11 mouse cellular contexts compared by ENCODE assay signal in genomic region chr11:119515823-119516676, GRCm38 (mm10). TPM values are rescaled to one million over a fixed set of nuclear protein-coding genes. Genes with fewer than 3 reads are reported as not detected.
A peak's percentile ranks its signal among the peaks of the same experiment; 100 is the strongest.
DNase-seq lines count a peak whose midpoint lies in the region; ATAC-seq and TF ChIP-seq lines count a peak whose summit lies in the region.
"Had no signal": no experiment of that assay in that cellular context is flagged by ENCODE, and none has a peak within 500 bp of the region (broad histone marks: within the 10 kb centered on the region; RNA-seq: fewer than 3 reads in every experiment).

No protein-coding gene starts in this region.

- 49% methylated on average over 16 of the region's 16 CpGs for WGBS in hindbrain, embryonic 13.5 days
- WGBS in midbrain, embryonic 13.5 days: 60% methylated on average over 16 of the region's 16 CpGs
- WGBS in liver, embryonic 12.5 days (ENCODE audit: insufficient replicate concordance): 56% methylated on average over 16 of the region's 16 CpGs

- H3K9ac ChIP-seq in ES-E14 (ENCODE audit: insufficient read depth, low read depth, low read length, poor library complexity, severe bottlenecking): no peak overlapping the region
- H3K9ac ChIP-seq in hindbrain, embryonic 13.5 days: peak overlapping the region; percentile 49; the same call in 1 of the 2 replicates
- no peak overlapping the region for H3K9ac ChIP-seq in midbrain, embryonic 13.5 days (replicated peaks)
- H3K9ac ChIP-seq in liver, embryonic 12.5 days: no peak overlapping the region
- H3K9ac ChIP-seq: lung, embryonic 15.5 days had no signal

- H3K9me3 ChIP-seq in ES-E14 (ENCODE audit: control insufficient read depth, insufficient read depth, low read depth, low read length): no peaks in the 10 kb centered on the region
- H3K9me3 ChIP-seq in hindbrain, embryonic 13.5 days: no peaks in the 10 kb centered on the region
- no peaks in the 10 kb centered on the region for H3K9me3 ChIP-seq in midbrain, embryonic 13.5 days
- H3K9me3 ChIP-seq in liver, embryonic 12.5 days (replicated peaks): no peaks in the 10 kb centered on the region
- H3K9me3 ChIP-seq: lung, embryonic 15.5 days had no signal

- DNase-seq in ES-E14 (ENCODE audit: low read depth, low spot score): no peak
- no peak for DNase-seq in thymus, postnatal 36 days
- no peak for DNase-seq in thymus, adult 18-20 months
- DNase-seq: kidney, adult 18-20 months; thymus, adult 2 months had no signal

- ATAC-seq in hindbrain, embryonic 13.5 days (ENCODE audit: low FRiP score): peak; percentile 6; the same call in 1 of the 2 replicates
- ATAC-seq in midbrain, embryonic 13.5 days: no peak
- no peak for ATAC-seq in liver, embryonic 12.5 days
- ATAC-seq in activated CD4-positive, CD25-positive, alpha-beta regulatory T cell, adult 4 months: no peak

- no peak for TF ChIP-seq CTCF in cortical plate, adult 2 months (IDR thresholded peaks at IDR 0.05; ENCODE audit: extremely low read depth, insufficient read depth, low read length)

- TF ChIP-seq POLR2A in cortical plate, adult 2 months (IDR thresholded peaks at IDR 0.05; ENCODE audit: extremely low read depth, insufficient read depth, low read length): no peak

- H3K27me3 ChIP-seq in hindbrain, embryonic 13.5 days: no peaks in the 10 kb centered on the region
- H3K27me3 ChIP-seq in midbrain, embryonic 13.5 days: no peaks in the 10 kb centered on the region
- peaks cover 80% of the 10 kb centered on the region for H3K27me3 ChIP-seq in liver, embryonic 12.5 days (replicated peaks)

- H3K4me3 ChIP-seq in ES-E14 (ENCODE audit: insufficient read depth in 1 of 2, low read depth in 1 of 2, low read length in 2 of 2, poor library complexity in 1 of 2, severe bottlenecking in 1 of 2): peak overlapping the region; percentile 6 to 44; a peak in 2 of 4 replicates
- H3K4me3 ChIP-seq in cortical plate, adult 2 months (ENCODE audit: insufficient read depth, low read length): no peak overlapping the region
- no peak overlapping the region for H3K4me3 ChIP-seq in hindbrain, embryonic 13.5 days
- no peak overlapping the region for H3K4me3 ChIP-seq in midbrain, embryonic 13.5 days (replicated peaks)
- no peak overlapping the region for H3K4me3 ChIP-seq in liver, embryonic 12.5 days

- in situ Hi-C loops in ES-E14 (cut with MboI; ENCODE audit: low sequenced_read_pairs in 2 of 2, unreplicated experiment in 2 of 2): loop anchor here in 1 of 2 experiments (25.0 kb wide), 1 partner anchor 396 kb away; the partner anchor contains the start of gene Chmp6

- no peak overlapping the region; the same call in 1 of the 2 replicates for H3K4me2 ChIP-seq in hindbrain, embryonic 13.5 days
- H3K4me2 ChIP-seq in midbrain, embryonic 13.5 days (replicated peaks): peak overlapping the region; percentile 40; the same call in 1 of the 2 replicates
- H3K4me2 ChIP-seq in liver, embryonic 12.5 days: no peak overlapping the region

- no peaks in the 10 kb centered on the region for H3K36me3 ChIP-seq in ES-E14 (ENCODE audit: control insufficient read depth, insufficient read depth, low read length, poor library complexity, severe bottlenecking)
- no peaks in the 10 kb centered on the region for H3K36me3 ChIP-seq in hindbrain, embryonic 13.5 days
- no peaks in the 10 kb centered on the region for H3K36me3 ChIP-seq in midbrain, embryonic 13.5 days
- H3K36me3 ChIP-seq in liver, embryonic 12.5 days: no peaks in the 10 kb centered on the region
- H3K36me3 ChIP-seq: lung, embryonic 15.5 days had no signal

- peaks cover 2 to 5% of the 10 kb centered on the region in 2 experiments; a peak in 2 of 4 replicates for H3K4me1 ChIP-seq in ES-E14 (ENCODE audit: control insufficient read depth in 2 of 2, insufficient read depth in 2 of 2, low read length in 2 of 2, poor library complexity in 1 of 2)
- H3K4me1 ChIP-seq in cortical plate, adult 2 months (ENCODE audit: control insufficient read depth, insufficient read depth, low read length): peaks cover 18% of the 10 kb centered on the region
- peaks cover 55% of the 10 kb centered on the region for H3K4me1 ChIP-seq in hindbrain, embryonic 13.5 days (replicated peaks)
- H3K4me1 ChIP-seq in midbrain, embryonic 13.5 days (replicated peaks): peaks cover 54% of the 10 kb centered on the region
- H3K4me1 ChIP-seq in liver, embryonic 12.5 days: 0 out of 2 replicates have a peak, but pooled peaks cover 3% of the 10 kb centered on the region

- no peak overlapping the region for H3K27ac ChIP-seq in ES-E14 (ENCODE audit: insufficient read depth, low read depth, low read length, poor library complexity, severe bottlenecking)
- peak overlapping the region; percentile 83 for H3K27ac ChIP-seq in cortical plate, adult 2 months (ENCODE audit: insufficient read depth, low read length)
- H3K27ac ChIP-seq in hindbrain, embryonic 13.5 days: peak overlapping the region; percentile 92
- peak overlapping the region; percentile 87 for H3K27ac ChIP-seq in midbrain, embryonic 13.5 days
- H3K27ac ChIP-seq in liver, embryonic 12.5 days: no peak overlapping the region
- H3K27ac ChIP-seq: lung, embryonic 15.5 days had no signal

TF ChIP-seq in ES-E14, 5 proteins besides CTCF, POLR2A, EP300 and RAD21:
- no peak for TF ChIP-seq HCFC1 (IDR thresholded peaks at IDR 0.05; ENCODE audit: borderline replicate concordance, insufficient read depth, low read length)
- no peak for TF ChIP-seq MAFK (IDR thresholded peaks at IDR 0.05; ENCODE audit: insufficient read depth, low read depth, low read length)
- no peak for TF ChIP-seq ZNF384 (IDR thresholded peaks at IDR 0.05; ENCODE audit: low read depth, low read length)
- no peak for TF ChIP-seq CHD2 (IDR thresholded peaks at IDR 0.05; ENCODE audit: low read depth, low read length)
- TF ChIP-seq ZC3H11A (IDR thresholded peaks at IDR 0.05; ENCODE audit: borderline replicate concordance, low read depth, low read length): no peak
TF ChIP-seq in ES-E14: peak in this region for 0.

RNA-seq across cellular contexts. Expression of gene Endov, which starts 24.9 kb away (rescaled TPM):
- total RNA-seq in ES-E14 (2012; rRNA removed): 10.0 and 13.5 TPM in 2 replicates
- 21.1 and 24.4 TPM in 2 replicates for polyA plus RNA-seq in cortical plate, adult 2 months (2012; rRNA removed)
- polyA plus RNA-seq in hindbrain, embryonic 13.5 days (2015; fragmentation: Nextera tagmentation; extraction: Ambion mirVana): 15.5 and 20.9 TPM in 2 replicates
- 22.8 and 22.9 TPM in 2 replicates for polyA plus RNA-seq in midbrain, embryonic 13.5 days (2015; fragmentation: Nextera tagmentation; extraction: Ambion mirVana)
- polyA plus RNA-seq in liver, embryonic 12.5 days (2016; fragmentation: Nextera tagmentation; extraction: Ambion mirVana): 7.9 and 10.5 TPM in 2 replicates
- polyA plus RNA-seq in activated CD4-positive, CD25-positive, alpha-beta regulatory T cell, adult 4 months (2017; shearing (Covaris generic)): 10 to 100 TPM; 11.9 to 15.2 TPM

RNA-seq across cellular contexts. Expression of gene Nptx1, which starts 31.5 kb away (rescaled TPM):
- total RNA-seq in ES-E14 (2012; rRNA removed): 0.79 and 0.80 TPM in 2 replicates
- 118 and 134 TPM in 2 replicates for polyA plus RNA-seq in cortical plate, adult 2 months (2012; rRNA removed)
- 12.6 and 15.2 TPM in 2 replicates for polyA plus RNA-seq in hindbrain, embryonic 13.5 days (2015; fragmentation: Nextera tagmentation; extraction: Ambion mirVana)
- 7.3 and 8.6 TPM in 2 replicates for polyA plus RNA-seq in midbrain, embryonic 13.5 days (2015; fragmentation: Nextera tagmentation; extraction: Ambion mirVana)
- polyA plus RNA-seq in liver, embryonic 12.5 days (2016; fragmentation: Nextera tagmentation; extraction: Ambion mirVana): 0.04 and 0.06 TPM in 2 replicates
- polyA plus RNA-seq in activated CD4-positive, CD25-positive, alpha-beta regulatory T cell, adult 4 months (2017; shearing (Covaris generic)): not detected

Comparison
In these comparisons a context has a peak if more than half of its experiments do, and no peak if none do; other contexts are left out.
1. H3K27ac ChIP-seq: peak in cortical plate, adult 2 months (single experiment), hindbrain, embryonic 13.5 days (single experiment) and midbrain, embryonic 13.5 days (single experiment); none in ES-E14 (single experiment) and liver, embryonic 12.5 days (single experiment).
2. H3K4me3 ChIP-seq: peak in ES-E14 (2 of 2); none in cortical plate, adult 2 months (single experiment), hindbrain, embryonic 13.5 days (single experiment), midbrain, embryonic 13.5 days (single experiment) and liver, embryonic 12.5 days (single experiment).